Mouse (Mus musculus) testis, postnatal 14 days (tissue): ENCODE data around the gene Lrrc25.
"Not testable (repeated sequence)": the region's sequence is repeated elsewhere in the genome, so short reads cannot be mapped to it uniquely, and the experiment has no call there.

ENCODE experiments used
- DNase-seq: peaks from one replicate; pipeline ENCODE4 v3.0.0; 2021; ENCODE audit warnings: low spot score

The Lrrc25 gene

GRCm38 (mm10) chr8:70615894-70616293 is at the start of gene Lrrc25:
TSS of gene Lrrc25 (plus strand) at chr8:70616155.
- DNase-seq = no peak

- no peak for DNase-seq
These were observed 45.6 kb upstream of the Lrrc25 start for GRCm38 (mm10) chr8:70570360-70570759.

GRCm38 (mm10) chr8:70570990-70571389 is 45.0 kb upstream of the Lrrc25 start:
- no peak for DNase-seq

- DNase-seq = no peak
These were observed 41.7 kb upstream of the Lrrc25 start for GRCm38 (mm10) chr8:70574302-70574701.

GRCm38 (mm10) chr8:70574915-70575314 is 41.0 kb upstream of the Lrrc25 start:
- no peak for DNase-seq

- no peak for DNase-seq
These were observed 38.7 kb upstream of the Lrrc25 start for GRCm38 (mm10) chr8:70577207-70577606.

GRCm38 (mm10) chr8:70583476-70584387 is 32.2 kb upstream of the Lrrc25 start:
- DNase-seq = no peak

GRCm38 (mm10) chr8:70584606-70585257 is 31.2 kb upstream of the Lrrc25 start:
- no peak for DNase-seq

- DNase-seq = no peak
These were observed 30.7 kb upstream of the Lrrc25 start for GRCm38 (mm10) chr8:70585258-70585652.

GRCm38 (mm10) chr8:70587955-70588354 is 28.0 kb upstream of the Lrrc25 start:
- DNase-seq = not testable (repeated sequence)

GRCm38 (mm10) chr8:70591569-70591968 is 24.4 kb upstream of the Lrrc25 start:
- no peak for DNase-seq

- DNase-seq = peak; percentile 83
These were observed 22.8 kb upstream of the Lrrc25 start for GRCm38 (mm10) chr8:70593173-70593572.

- DNase-seq = peak; percentile 93
These were observed 21.9 kb upstream of the Lrrc25 start, which contains the start of gene Isyna1 for GRCm38 (mm10) chr8:70593961-70594609. TSS of gene Isyna1 (plus strand) at chr8:70594373.

GRCm38 (mm10) chr8:70594621-70595564 is 21.1 kb upstream of the Lrrc25 start:
- DNase-seq = peak; percentile 75

GRCm38 (mm10) chr8:70595811-70596210 is 20.1 kb upstream of the Lrrc25 start:
- DNase-seq = no peak

GRCm38 (mm10) chr8:70596216-70596615 is 19.7 kb upstream of the Lrrc25 start:
- no peak for DNase-seq

- DNase-seq = no peak
These were observed 19.1 kb upstream of the Lrrc25 start for GRCm38 (mm10) chr8:70596775-70597416.

- no peak for DNase-seq
These were observed 18.3 kb upstream of the Lrrc25 start for GRCm38 (mm10) chr8:70597417-70598272.

- peak; percentile 81 for DNase-seq
These were observed 17.7 kb upstream of the Lrrc25 start for GRCm38 (mm10) chr8:70598283-70598682.

GRCm38 (mm10) chr8:70598722-70599121 is 17.2 kb upstream of the Lrrc25 start:
- DNase-seq = no peak
